In genomic region chr12:78249151-78249550, GRCm38 (mm10) we compare ENCODE assay signal across 21 mouse cellular contexts. TPM values are rescaled to one million over a fixed set of nuclear protein-coding genes. Genes with fewer than 3 reads are reported as not detected.
A peak's percentile ranks its signal among the peaks of the same experiment; 100 is the strongest.
DNase-seq lines count a peak whose midpoint lies in the region; ATAC-seq lines count a peak whose summit lies in the region.
"Had no signal": no experiment of that assay in that cellular context is flagged by ENCODE, and none has a peak within 500 bp of the region (broad histone marks: within the 10 kb centered on the region; RNA-seq: fewer than 3 reads in every experiment).

No protein-coding gene starts in this region.

- no peak overlapping the region for H3K9ac ChIP-seq in heart, embryonic 11.5 days (ENCODE audit: low read depth, low read length)
- no peak overlapping the region for H3K9ac ChIP-seq in forebrain, embryonic 14.5 days (ENCODE audit: low read length)
- H3K9ac ChIP-seq: neural tube, embryonic 12.5 days had no signal

- no peak overlapping the region for H3K27ac ChIP-seq in heart, embryonic 11.5 days (ENCODE audit: low read depth, low read length)
- no peak overlapping the region for H3K27ac ChIP-seq in forebrain, embryonic 14.5 days (ENCODE audit: low read depth, low read length)
- H3K27ac ChIP-seq: kidney, postnatal 0 days; neural tube, embryonic 12.5 days had no signal

- H3K36me3 ChIP-seq in heart, embryonic 11.5 days (ENCODE audit: control insufficient read depth, insufficient read depth, low read length) = no peaks in the 10 kb centered on the region
- no peaks in the 10 kb centered on the region for H3K36me3 ChIP-seq in forebrain, embryonic 14.5 days (ENCODE audit: control insufficient read depth, insufficient read depth, low read length)
- H3K36me3 ChIP-seq: neural tube, embryonic 12.5 days had no signal

- H3K4me2 ChIP-seq in heart, embryonic 11.5 days = no peak overlapping the region
- no peak overlapping the region for H3K4me2 ChIP-seq in forebrain, embryonic 14.5 days (ENCODE audit: low read length)
- H3K4me2 ChIP-seq: liver, embryonic 11.5 days; neural tube, embryonic 12.5 days had no signal

- no peaks in the 10 kb centered on the region for H3K9me3 ChIP-seq in heart, embryonic 11.5 days (replicated peaks; ENCODE audit: control insufficient read depth, low read length)
- no peaks in the 10 kb centered on the region for H3K9me3 ChIP-seq in forebrain, embryonic 14.5 days (replicated peaks; ENCODE audit: control insufficient read depth, low read length)
- H3K9me3 ChIP-seq: neural tube, embryonic 12.5 days had no signal

- H3K4me1 ChIP-seq in heart, embryonic 11.5 days (ENCODE audit: control insufficient read depth, insufficient read depth, low read length) = no peaks in the 10 kb centered on the region
- no peaks in the 10 kb centered on the region for H3K4me1 ChIP-seq in forebrain, embryonic 14.5 days (ENCODE audit: control insufficient read depth, insufficient read depth, low read length)
- H3K4me1 ChIP-seq: neural tube, embryonic 12.5 days had no signal

- H3K27me3 ChIP-seq in heart, embryonic 11.5 days (ENCODE audit: control insufficient read depth, insufficient read depth, low read length) = no peaks in the 10 kb centered on the region
- no peaks in the 10 kb centered on the region for H3K27me3 ChIP-seq in forebrain, embryonic 14.5 days (replicated peaks; ENCODE audit: control insufficient read depth, insufficient read depth, low read length)
- H3K27me3 ChIP-seq: neural tube, embryonic 12.5 days had no signal

- no peak for ATAC-seq in heart, embryonic 11.5 days (replicated peaks; ENCODE audit: insufficient number of reproducible peaks, low FRiP score, low TSS enrichment)
- ATAC-seq in forebrain, embryonic 14.5 days = no peak
- ATAC-seq: forebrain, embryonic 16.5 days; midbrain, embryonic 16.5 days had no signal

- DNase-seq in adrenal gland, adult 8-10 months = peak; percentile 9
- no peak for DNase-seq in adrenal gland, postnatal 4 days (ENCODE audit: low spot score in 2 of 2)
- DNase-seq in heart, adult 8-10 months (ENCODE audit: low spot score) = peak; percentile 44
- DNase-seq in ovary, adult 18-20 months (ENCODE audit: low spot score) = peak; percentile 3
- DNase-seq in ovary, postnatal 36 days (ENCODE audit: low spot score) = no peak
- DNase-seq in skeletal muscle tissue, adult 2 months (ENCODE audit: low read depth, low spot score) = peak; percentile 65
- DNase-seq in forebrain, embryonic 14.5 days (ENCODE audit: low spot score) = no peak
- DNase-seq: spleen, adult 18-20 months; thymus, postnatal 4 days had no signal

- H3K4me3 ChIP-seq in heart, embryonic 11.5 days (ENCODE audit: low read depth, low read length) = no peak overlapping the region
- H3K4me3 ChIP-seq in forebrain, embryonic 14.5 days (ENCODE audit: low read depth, low read length) = no peak overlapping the region
- H3K4me3 ChIP-seq: heart, adult 2 months; neural tube, embryonic 12.5 days had no signal

RNA-seq across cellular contexts. Expression of gene Gphn, which starts 23.0 kb away (rescaled TPM):
- 10 to 100 TPM; 27.3 to 35.8 (median 29.6) TPM for total RNA-seq in adrenal gland, adult 8-10 months (2022)
- 10 to 100 TPM; 25.7 to 26.7 TPM for total RNA-seq in adrenal gland, postnatal 4 days (2021)
- 10 to 100 TPM; 20.7 to 22.7 (median 22.5) TPM for total RNA-seq in heart, adult 8-10 months (2022)
- polyA plus RNA-seq in heart, embryonic 11.5 days (2014; fragmentation: Nextera tagmentation; extraction: Ambion mirVana) = 12.2 and 12.3 TPM in 2 replicates
- polyA plus RNA-seq in forebrain, embryonic 14.5 days (2014; fragmentation: Nextera tagmentation; extraction: Ambion mirVana) = 36.7 and 39.5 TPM in 2 replicates

RNA-seq across cellular contexts. Expression of gene Gm6657, which starts 55.1 kb away (rescaled TPM):
- total RNA-seq in adrenal gland, adult 8-10 months (2022) = not detected
- total RNA-seq in adrenal gland, postnatal 4 days (2021) = not detected
- not detected for total RNA-seq in heart, adult 8-10 months (2022)
- not detected in 2 replicates for polyA plus RNA-seq in heart, embryonic 11.5 days (2014; fragmentation: Nextera tagmentation; extraction: Ambion mirVana)
- not detected in 2 replicates for polyA plus RNA-seq in forebrain, embryonic 14.5 days (2014; fragmentation: Nextera tagmentation; extraction: Ambion mirVana)
- total RNA-seq: heart, adult 2 months; hematopoietic stem cell, adult 5-6 weeks; left cerebral cortex, postnatal 10 days; megakaryocyte progenitor cell, adult 5-6 weeks had no signal
- polyA plus RNA-seq: forebrain, embryonic 16.5 days; heart, adult 2 months; intestine, embryonic 14.5 days; kidney, postnatal 0 days; liver, embryonic 11.5 days; midbrain, embryonic 16.5 days; neural tube, embryonic 12.5 days; stomach, embryonic 16.5 days had no signal

Comparison
In these comparisons a context has a peak if more than half of its experiments do, and no peak if none do; other contexts are left out.
1. DNase-seq: peak in adrenal gland, adult 8-10 months (single experiment), heart, adult 8-10 months (single experiment), ovary, adult 18-20 months (single experiment) and skeletal muscle tissue, adult 2 months (single experiment); none in adrenal gland, postnatal 4 days (0 of 2), ovary, postnatal 36 days (single experiment) and forebrain, embryonic 14.5 days (single experiment).